Mouse (Mus musculus): Measurements from ENCODE around the gene Shisal2a. TPM values are rescaled to one million over a fixed set of nuclear protein-coding genes. Genes with fewer than 3 reads are reported as not detected.

The Shisal2a gene
- total RNA-seq, 2 experiments from 2014 or later = not detected

- DNase-seq (ENCODE audit: low spot score in 2 of 2) = no peak
These were observed 44.3 kb downstream of the Shisal2a start for GRCm38 (mm10) chr4:108338811-108339210.

- DNase-seq (ENCODE audit: low spot score in 2 of 2) = no peak
These were observed 44.8 kb downstream of the Shisal2a start for GRCm38 (mm10) chr4:108338321-108338733.

GRCm38 (mm10) chr4:108337817-108338216, 45.3 kb downstream of the Shisal2a start:
- DNase-seq (ENCODE audit: low spot score in 2 of 2) = no peak

- DNase-seq (ENCODE audit: low spot score in 2 of 2) = no peak
These were observed 46.4 kb downstream of the Shisal2a start for GRCm38 (mm10) chr4:108336765-108337164.

- no peak for DNase-seq (ENCODE audit: low spot score in 2 of 2)
These were observed 47.7 kb downstream of the Shisal2a start for GRCm38 (mm10) chr4:108335413-108335812.

- no peak for DNase-seq (ENCODE audit: low spot score in 2 of 2)
These were observed 51.1 kb downstream of the Shisal2a start for GRCm38 (mm10) chr4:108332041-108332440.

- DNase-seq (ENCODE audit: low spot score in 2 of 2) = no peak
These were observed 53.3 kb downstream of the Shisal2a start for GRCm38 (mm10) chr4:108329840-108330239.

- peak; percentile 96 to 97 for DNase-seq (ENCODE audit: low spot score in 2 of 2)
These were observed 55.2 kb downstream of the Shisal2a start, which contains the start of gene Coa7 for GRCm38 (mm10) chr4:108327730-108328484. TSS of gene Coa7 (plus strand) at chr4:108328140.

GRCm38 (mm10) chr4:108327071-108327579, 56.0 kb downstream of the Shisal2a start:
- no peak for DNase-seq (ENCODE audit: low spot score in 2 of 2)

- DNase-seq (ENCODE audit: low spot score in 2 of 2) = no peak
These were observed 59.6 kb downstream of the Shisal2a start for GRCm38 (mm10) chr4:108323588-108323987.

GRCm38 (mm10) chr4:108320627-108321380, 62.3 kb downstream of the Shisal2a start:
- DNase-seq (ENCODE audit: low spot score in 2 of 2) = no peak

- no peak for DNase-seq (ENCODE audit: low spot score in 2 of 2)
These were observed 63.4 kb downstream of the Shisal2a start for GRCm38 (mm10) chr4:108319747-108320146.

- DNase-seq (ENCODE audit: low spot score in 2 of 2) = no peak
These were observed 64.2 kb downstream of the Shisal2a start for GRCm38 (mm10) chr4:108318649-108319615.

Other genes with a start within 250 kb of the Shisal2a start
- 100 to 1,000 TPM in 1 of 2 experiments, 10 to 100 TPM in 1; 96.9 to 111 TPM for gene Scp2, start 238.4 kb downstream of the Shisal2a start, total RNA-seq (2021)
- 1 to 10 TPM; 3.4 to 5.0 TPM for gene Echdc2, start 217.9 kb downstream of the Shisal2a start, total RNA-seq (2021)
- not detected for gene Zyg11a, start 165.3 kb downstream of the Shisal2a start, total RNA-seq (2021)
- 10 to 100 TPM; 23.8 to 27.8 TPM for gene Zyg11b, start 82.3 kb downstream of the Shisal2a start, total RNA-seq (2021)
- 10 to 100 TPM; 23.1 to 31.3 TPM for gene Coa7, start 55.2 kb downstream of the Shisal2a start, total RNA-seq (2021)
- gene Gpx7, start 23.6 kb upstream of the Shisal2a start, total RNA-seq (2021) = 10 to 100 TPM; 38.8 to 41.9 TPM
- 10 to 100 TPM; 39.6 to 42.8 TPM for gene Tut4, start 76.1 kb upstream of the Shisal2a start, total RNA-seq (2021)
- gene Prpf38a, start 196.0 kb upstream of the Shisal2a start, total RNA-seq (2021) = 10 to 100 TPM; 35.5 to 39.3 TPM
- gene Orc1, start 196.1 kb upstream of the Shisal2a start, total RNA-seq (2021) = 1 to 10 TPM; 1.4 to 2.0 TPM
- 10 to 100 TPM; 30.0 to 33.1 TPM for gene Cc2d1b, start 236.6 kb upstream of the Shisal2a start, total RNA-seq (2021)